Mouse (Mus musculus) cerebellum, adult 2 months (tissue): ENCODE measurements around the gene Lrrc36. TPM values are rescaled to one million over a fixed set of nuclear protein-coding genes. Genes with fewer than 3 reads are reported as not detected.
A peak's percentile ranks its signal among the peaks of the same experiment; 100 is the strongest.

Source experiments
- DNase-seq, 2 experiments: peaks; one replicate each; pipeline ENCODE4 v3.0.0; 2021
- H3K27ac ChIP-seq: fragments of 200-500 bp; 2 replicates; pipeline ENCODE4 v1.5.1; 2012; ENCODE audit warnings: low read length, control low read depth, inconsistent platforms; ENCODE audit not compliant: insufficient read depth
- H3K27me3 ChIP-seq: fragments of 200-500 bp; 2 replicates; pipeline ENCODE4 v1.6.1; 2012; ENCODE audit warnings: inconsistent platforms, mild to moderate bottlenecking, low read length, moderate library complexity; ENCODE audit not compliant: control insufficient read depth, insufficient read depth
- H3K4me1 ChIP-seq: fragments of 200-500 bp; 2 replicates; pipeline ENCODE4 v1.6.1; 2011; ENCODE audit warnings: low read length; ENCODE audit not compliant: control insufficient read depth, insufficient read depth
- H3K4me3 ChIP-seq: fragments of 200-500 bp; replicated peaks from 2 replicates; pipeline ENCODE3; 2011; ENCODE audit warnings: mild to moderate bottlenecking, low read depth, low read length, control low read depth; ENCODE audit not compliant: insufficient read depth
- CTCF ChIP-seq: fragments of 200-500 bp; IDR thresholded peaks from 2 replicates; pipeline ENCODE4 v1.5.1; 2011; ENCODE audit warnings: low read depth, mild to moderate bottlenecking, control low read depth, low read length, moderate library complexity, borderline replicate concordance; ENCODE audit not compliant: insufficient read depth
- POLR2A ChIP-seq: fragments of 200-500 bp; IDR thresholded peaks from 2 replicates; pipeline ENCODE4 v1.6.1; 2011; ENCODE audit warnings: low read length, control low read depth, borderline replicate concordance; ENCODE audit not compliant: insufficient read depth
- WGBS: fragments of 180-500 bp; shearing (Covaris S2); methylation state at CpG from one replicate; pipeline ENCODE4 v1.1.7; 2018; 5-methylcytosine and 5-hydroxymethylcytosine counted together
- polyA plus RNA-seq: library from polyadenylated mRNA; depleted of rRNA; stranded (reverse); fragments of >200 nt; gene quantifications from 2 replicates; pipeline ENCODE4 v1.2.3, GENCODE M21; 2012

Gene Lrrc36
- polyA plus RNA-seq, 1 experiment = 0.65 TPM

DNA sequence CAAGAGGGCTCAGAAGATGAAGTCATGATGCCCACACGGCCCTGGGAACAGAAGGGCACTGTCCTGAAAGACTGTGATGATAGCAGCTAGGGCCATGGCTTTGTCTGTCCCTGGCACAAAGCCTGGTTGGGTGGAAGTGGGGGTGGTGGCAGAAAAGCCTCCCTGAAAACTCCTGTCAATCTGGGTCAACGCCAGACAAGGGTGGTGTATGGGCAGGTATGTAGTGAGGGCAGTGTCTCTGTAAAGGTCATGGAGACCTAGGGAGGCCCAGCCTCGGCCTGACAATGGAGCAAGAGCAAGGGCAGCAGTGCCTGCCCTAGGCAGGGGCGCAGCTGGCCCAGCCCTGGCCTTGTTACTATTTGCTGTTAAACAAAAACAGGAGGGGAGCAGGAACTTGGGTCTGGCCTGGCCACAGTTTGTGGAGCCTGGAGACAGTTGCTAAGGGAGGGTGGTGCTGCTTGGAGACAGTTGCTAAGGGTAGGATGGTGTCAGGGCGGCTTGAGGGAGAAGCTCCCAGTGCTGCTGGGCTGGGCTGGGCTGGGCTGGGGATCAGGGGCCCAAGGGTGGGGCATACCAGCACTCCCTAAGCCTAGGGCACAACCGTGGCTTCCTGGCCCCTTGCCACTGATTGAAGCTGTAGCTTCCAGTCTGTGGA, 55.8 kb downstream of the Lrrc36 start:
- H3K4me1 ChIP-seq = peaks cover 55% of the 10 kb centered on the region
- WGBS = 5% methylated on average over 6 of the region's 6 CpGs
- no peaks in the 10 kb centered on the region for H3K27me3 ChIP-seq
- H3K27ac ChIP-seq = peak overlapping the region; percentile 90
- H3K4me3 ChIP-seq = peak overlapping the region; percentile 90
- TF ChIP-seq CTCF = no peak
- peak; percentile 41; the same call in 1 of the 2 replicates for TF ChIP-seq POLR2A
- peak; percentile 74 to 77 for DNase-seq

DNA sequence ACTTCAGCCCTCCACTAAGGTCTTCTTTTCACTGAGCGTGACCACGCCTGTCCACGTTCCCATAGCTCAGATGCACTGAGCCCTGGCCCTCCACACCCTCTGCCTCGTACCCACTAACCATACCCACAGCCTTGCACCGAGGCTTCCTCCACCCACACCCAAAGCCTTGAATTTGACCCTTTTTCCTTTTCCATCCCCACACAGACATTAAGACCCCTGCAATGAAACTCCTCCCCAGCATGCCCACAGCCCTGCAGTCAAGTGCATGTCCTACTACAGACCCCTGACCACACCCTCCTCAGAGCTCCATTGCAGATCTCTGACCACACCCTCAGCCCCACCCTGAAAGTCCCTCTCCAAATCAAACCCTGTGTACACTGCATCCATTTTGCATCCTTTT, 56.4 kb downstream of the Lrrc36 start:
- peak overlapping the region; percentile 90 for H3K27ac ChIP-seq
- DNase-seq = no peak
- 13% methylated on average over 5 of the region's 5 CpGs for WGBS
- peak overlapping the region; percentile 90 for H3K4me3 ChIP-seq
- H3K4me1 ChIP-seq = peaks cover 49% of the 10 kb centered on the region
- H3K27me3 ChIP-seq = no peaks in the 10 kb centered on the region
- no peak for TF ChIP-seq POLR2A
- TF ChIP-seq CTCF = no peak

DNA sequence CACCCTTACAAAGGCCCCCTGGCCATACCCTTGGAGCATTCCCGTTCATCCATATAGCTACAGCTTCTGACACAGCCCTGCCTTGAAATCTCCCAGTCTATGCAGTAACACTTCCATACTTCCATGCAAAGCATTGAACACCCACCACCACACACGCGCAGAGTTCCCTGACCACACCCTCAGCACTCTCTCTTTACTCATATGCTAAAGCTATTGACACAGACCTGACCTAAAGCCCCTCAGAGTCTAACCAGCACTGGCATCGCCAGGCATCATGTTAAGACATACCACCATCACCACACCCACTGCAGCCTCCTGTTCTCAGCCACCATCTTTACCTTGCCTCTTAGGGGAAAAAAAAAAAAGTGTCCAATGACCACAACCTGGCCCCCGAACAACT, 56.9 kb downstream of the Lrrc36 start:
- no peak for TF ChIP-seq POLR2A
- no peak for TF ChIP-seq CTCF
- Histone ChIP-seq H3K4me1 (peaks cover 45% of the 10 kb centered on the region), H3K27me3 (no peaks in the 10 kb centered on the region), H3K27ac (peak overlapping the region; percentile 90), H3K4me3 (peak overlapping the region; percentile 90)
- DNase-seq = peak in 1 of 2 experiments; percentile 40
- 22% methylated on average over 5 of the region's 5 CpGs for WGBS

DNA sequence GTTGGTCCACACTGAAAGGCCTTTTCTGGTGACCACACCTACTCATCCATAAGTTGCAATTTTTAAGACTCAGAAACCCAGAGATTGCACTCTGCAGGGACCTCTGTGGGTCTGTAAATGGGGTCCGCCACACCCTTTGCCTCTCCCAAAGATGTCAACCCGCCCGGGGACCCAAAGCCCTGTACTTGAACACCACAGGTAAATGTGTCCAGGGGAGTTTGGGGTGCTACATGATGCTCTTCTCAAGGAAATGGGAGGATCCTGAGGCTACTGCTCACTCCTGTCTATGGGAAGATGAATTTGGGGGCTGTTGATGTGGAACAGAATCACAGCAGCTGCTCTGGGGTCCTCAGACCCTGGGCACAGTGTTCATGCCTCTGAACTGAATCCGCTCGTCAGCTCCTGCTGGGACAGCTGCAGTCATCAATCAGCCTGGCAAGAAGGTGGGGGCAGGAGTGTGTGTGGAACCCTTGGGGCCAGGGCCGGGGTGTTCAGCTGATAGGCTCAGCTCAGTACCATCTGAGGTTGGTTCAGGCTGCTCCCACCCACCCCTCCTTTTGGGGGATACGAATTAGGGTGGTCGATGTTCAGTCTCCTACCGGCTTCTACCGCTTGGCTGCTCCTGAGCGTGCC, 57.4 kb downstream of the Lrrc36 start:
- peak; percentile 34; the same call in 1 of the 2 replicates for TF ChIP-seq CTCF
- TF ChIP-seq POLR2A = no peak
- DNase-seq = no peak
- H3K27ac ChIP-seq = peak overlapping the region; percentile 90
- peaks cover 39% of the 10 kb centered on the region for H3K4me1 ChIP-seq
- H3K27me3 ChIP-seq = no peaks in the 10 kb centered on the region
- 9% methylated on average over 11 of the region's 11 CpGs for WGBS
- H3K4me3 ChIP-seq = peak overlapping the region; percentile 90

DNA sequence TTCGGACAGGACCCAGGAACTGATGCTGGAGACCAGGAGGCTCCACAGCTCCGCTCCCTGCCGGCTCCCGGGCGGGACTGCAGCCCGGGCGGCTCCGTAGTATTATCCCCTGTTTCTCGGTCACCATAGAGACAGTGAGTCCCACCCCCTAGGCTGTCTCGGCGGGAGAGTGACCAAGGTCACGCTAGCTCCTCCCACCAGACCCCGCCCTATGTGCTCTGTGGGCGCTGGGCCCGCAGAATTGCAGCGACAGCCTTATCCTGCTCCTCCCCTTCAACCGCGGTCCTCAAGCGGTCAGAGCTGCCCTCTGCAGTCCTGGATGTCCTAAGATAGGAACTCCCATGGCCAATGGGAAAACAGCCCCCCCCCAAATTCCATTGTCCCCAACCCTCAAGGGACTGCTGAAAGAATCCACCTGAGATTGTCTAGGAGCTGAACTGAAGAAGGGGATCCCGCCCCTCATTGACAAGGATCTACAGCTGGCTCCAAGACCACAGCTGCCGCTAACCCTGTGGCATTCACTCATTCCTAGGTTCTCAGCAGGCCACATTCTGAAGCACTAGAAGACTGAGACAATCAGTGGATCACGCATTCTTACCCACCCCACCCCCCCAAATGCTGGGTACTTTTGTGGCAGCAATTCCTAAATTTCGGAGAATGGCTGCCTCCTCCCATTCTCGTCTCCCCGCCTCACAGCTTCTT, 58.1 kb downstream of the Lrrc36 start, which contains the start of gene Tppp3:
Tppp3 (minus strand) TSS at position 213 of the 702 bp plus-strand sequence.
- Histone ChIP-seq H3K27ac (peak within 1 kb of the TSS; percentile 90), H3K4me3 (peak within 1 kb of the TSS; percentile 90), H3K4me1 (peaks cover 33% of the 10 kb centered on the region), H3K27me3 (no peaks in the 10 kb centered on the region)
- peak; percentile 32; the same call in 1 of the 2 replicates for TF ChIP-seq CTCF
- TF ChIP-seq POLR2A = peak; percentile 86; the same call in 1 of the 2 replicates
- 12% methylated on average over 25 of the region's 25 CpGs for WGBS
- peak; percentile 93 for DNase-seq

DNA sequence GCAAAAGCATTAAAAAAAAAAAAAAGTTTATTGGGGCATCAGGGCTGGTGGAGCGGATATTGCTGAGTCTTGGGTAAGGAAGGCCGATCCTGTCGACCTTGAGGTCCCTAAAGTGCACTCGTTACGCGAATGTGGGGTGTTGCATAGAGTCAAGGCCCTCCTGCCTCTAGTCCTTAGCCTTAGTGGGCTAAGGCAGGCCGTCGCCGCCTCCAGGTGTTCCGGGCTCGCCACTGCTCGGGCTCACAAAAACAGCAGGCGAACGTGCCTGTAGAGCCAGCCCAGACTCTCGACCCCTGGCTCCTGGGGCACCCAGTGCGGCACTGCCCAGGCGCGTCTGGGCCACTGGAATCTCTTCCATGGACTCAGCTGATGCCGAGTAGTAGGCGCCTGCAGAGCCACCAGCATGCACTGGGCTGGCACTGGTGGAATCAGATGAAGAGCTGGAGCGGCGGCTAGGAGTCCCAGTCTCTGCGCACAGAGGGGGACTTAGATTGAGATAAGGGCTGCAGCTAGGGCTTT, 59.1 kb downstream of the Lrrc36 start:
- H3K4me1 ChIP-seq = peaks cover 26% of the 10 kb centered on the region
- H3K4me3 ChIP-seq = no peak overlapping the region
- WGBS = 72% methylated on average over 23 of the region's 23 CpGs
- DNase-seq = no peak
- TF ChIP-seq POLR2A (no peak), CTCF (no peak)
- H3K27ac ChIP-seq = no peak overlapping the region
- H3K27me3 ChIP-seq = no peaks in the 10 kb centered on the region

DNA sequence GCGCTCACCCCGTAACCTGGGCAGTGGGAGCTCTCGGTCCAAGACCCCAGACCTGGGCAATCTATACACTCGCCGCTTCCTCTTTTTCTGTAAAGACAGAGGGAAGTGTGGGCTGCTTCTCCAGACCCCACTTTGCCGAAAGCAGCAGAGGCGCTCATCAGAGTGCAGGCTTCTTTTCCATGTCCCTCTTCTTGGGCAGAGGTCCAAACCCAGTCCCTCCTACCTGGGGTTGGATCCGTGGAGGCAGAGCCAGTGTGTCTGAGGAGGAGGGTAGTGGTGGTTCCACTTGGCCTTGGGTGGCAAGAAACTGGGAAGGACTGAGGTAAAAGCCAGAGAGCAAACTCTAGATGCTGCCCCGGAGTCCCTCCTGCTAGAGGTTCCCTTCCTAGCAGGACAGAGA, 59.6 kb downstream of the Lrrc36 start:
- Histone ChIP-seq H3K27me3 (no peaks in the 10 kb centered on the region), H3K4me1 (peaks cover 21% of the 10 kb centered on the region), H3K27ac (no peak overlapping the region), H3K4me3 (no peak overlapping the region)
- no peak for TF ChIP-seq POLR2A
- TF ChIP-seq CTCF = no peak
- WGBS = 85% methylated on average over 9 of the region's 9 CpGs
- DNase-seq = no peak
